Mouse (Mus musculus) brown adipose tissue, adult 24 weeks (tissue): ENCODE measurements around the gene Hmgb1. TPM values are rescaled to one million over a fixed set of nuclear protein-coding genes. Genes with fewer than 3 reads are reported as not detected.
A peak's percentile ranks its signal among the peaks of the same experiment; 100 is the strongest.
"Not testable (repeated sequence)": the region's sequence is repeated elsewhere in the genome, so short reads cannot be mapped to it uniquely, and the experiment has no call there.

Source experiments
- H3K27ac ChIP-seq: fragments of 200-500 bp; replicated peaks from 2 replicates; pipeline ENCODE4 v1.5.1; 2012; ENCODE audit warnings: low read depth, mild to moderate bottlenecking, low read length
- H3K4me1 ChIP-seq: fragments of 200-500 bp; 2 replicates; pipeline ENCODE4 v1.6.1; 2012; ENCODE audit warnings: low read length, mixed read lengths; ENCODE audit not compliant: control insufficient read depth, insufficient read depth, insufficient read length
- H3K4me3 ChIP-seq: fragments of 200-500 bp; 2 replicates; pipeline ENCODE4 v1.5.1; 2012; ENCODE audit warnings: low read depth, mild to moderate bottlenecking, low read length, moderate library complexity; ENCODE audit not compliant: insufficient read depth
- polyA plus RNA-seq: library from polyadenylated mRNA; stranded (reverse); fragments of >200 nt; gene quantifications from 2 replicates; pipeline ENCODE4 v1.2.4, GENCODE M21; 2012; ENCODE audit not compliant: missing spikeins, insufficient read depth, insufficient read length

Hmgb1 gene
- polyA plus RNA-seq, 1 experiment, result 51.1 TPM

GRCm38 (mm10) chr5:149143766-149144375 is 40.4 kb downstream of the Hmgb1 start:
- Histone ChIP-seq H3K27ac (no peak overlapping the region), H3K4me3 (no peak overlapping the region), H3K4me1 (no peaks in the 10 kb centered on the region)

- not testable (repeated sequence) for H3K4me3 ChIP-seq, H3K4me1 ChIP-seq, H3K27ac ChIP-seq
These were observed 43.1 kb downstream of the Hmgb1 start for GRCm38 (mm10) chr5:149141155-149141554.

DNA sequence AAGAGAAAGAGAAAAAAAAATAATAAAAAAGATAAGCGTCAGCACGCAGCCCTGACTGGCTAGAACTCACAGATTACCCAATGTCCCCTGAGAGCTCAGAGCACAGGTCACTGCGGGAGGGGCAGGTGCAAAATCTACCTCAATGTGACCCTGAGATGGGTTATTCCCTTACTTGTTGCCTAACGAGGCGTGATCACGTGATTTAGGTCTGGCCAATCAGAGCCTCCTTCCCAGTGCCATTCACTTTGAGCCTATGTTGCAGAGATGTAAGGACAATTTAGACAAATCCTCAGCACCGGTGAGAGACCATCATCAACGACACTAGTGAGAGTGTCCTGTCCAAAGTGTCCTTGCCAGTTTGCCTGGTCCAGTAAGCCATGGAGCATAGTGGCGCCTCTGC is 44.0 kb downstream of the Hmgb1 start:
- no peaks in the 10 kb centered on the region for H3K4me1 ChIP-seq
- H3K4me3 ChIP-seq, result no peak overlapping the region
- no peak overlapping the region for H3K27ac ChIP-seq

DNA sequence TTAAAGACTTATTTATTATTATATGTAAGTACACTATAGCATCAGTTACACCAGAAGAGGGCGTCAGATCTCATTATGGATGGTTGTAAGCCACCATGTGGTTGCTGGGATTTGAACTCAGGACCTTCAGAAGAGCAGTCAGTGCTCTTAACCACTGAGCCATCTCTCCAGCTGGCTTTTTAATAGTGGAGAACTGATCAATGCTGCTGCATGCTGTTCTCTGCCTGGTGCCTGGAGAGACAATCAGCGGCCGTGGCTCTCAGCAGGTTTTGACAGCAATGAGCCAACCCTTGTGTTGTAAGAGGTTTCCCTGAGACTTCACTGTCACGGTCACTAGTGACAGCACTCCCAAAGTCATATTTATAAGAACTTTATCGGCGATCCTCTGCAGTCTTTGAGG is 46.2 kb downstream of the Hmgb1 start:
- not testable (repeated sequence) for H3K27ac ChIP-seq, H3K4me1 ChIP-seq, H3K4me3 ChIP-seq

DNA sequence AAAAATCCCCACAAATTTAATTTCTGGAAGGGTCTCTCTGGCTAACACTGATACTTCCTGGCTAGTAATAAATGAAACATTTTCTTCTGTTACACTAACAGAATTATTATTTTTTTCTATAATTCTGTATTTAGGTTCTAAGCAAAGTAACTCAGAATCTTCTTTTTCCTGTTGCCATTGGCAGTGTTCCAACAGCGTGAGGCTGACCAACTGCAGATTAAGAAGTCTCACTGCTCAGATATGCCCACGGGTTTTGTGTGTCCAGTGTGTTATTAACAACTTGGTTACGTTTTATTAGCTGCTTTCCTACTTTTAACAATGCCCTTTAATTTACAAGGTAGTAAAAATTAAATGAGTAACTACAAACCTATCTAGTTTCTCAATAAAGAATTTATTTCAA is 46.8 kb downstream of the Hmgb1 start:
- Histone ChIP-seq H3K27ac (no peak overlapping the region), H3K4me3 (no peak overlapping the region)

DNA sequence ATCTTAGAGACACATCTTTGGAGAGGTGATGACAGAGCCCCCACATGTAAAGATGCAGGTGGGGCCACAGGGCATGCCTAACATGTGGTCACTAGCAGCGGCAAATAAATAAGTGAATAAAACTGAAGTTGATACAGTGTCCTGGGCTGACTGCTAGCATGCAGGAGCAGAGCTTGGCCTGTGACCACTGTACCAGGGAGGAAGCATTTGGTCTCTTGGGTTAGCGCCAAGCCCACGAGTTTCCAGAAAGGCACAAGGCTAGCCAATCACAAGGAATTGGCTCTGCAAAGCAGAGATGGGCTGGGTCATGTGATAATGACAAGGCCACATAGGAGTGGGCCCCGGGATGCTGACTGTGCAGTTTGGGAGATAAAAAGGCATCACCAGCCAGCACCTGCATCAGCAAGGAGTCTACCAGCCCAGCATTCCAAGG is 47.3 kb downstream of the Hmgb1 start:
- H3K4me3 ChIP-seq, result no peak overlapping the region
- no peaks in the 10 kb centered on the region for H3K4me1 ChIP-seq
- H3K27ac ChIP-seq, result no peak overlapping the region

More for the DNA sequence above, 46.8 kb downstream of the Hmgb1 start:
- no peaks in the 10 kb centered on the region for H3K4me1 ChIP-seq

- peak overlapping the region; percentile 99 for H3K27ac ChIP-seq
- no peaks in the 10 kb centered on the region for H3K4me1 ChIP-seq
- no peak overlapping the region for H3K4me3 ChIP-seq
These were observed 48.6 kb downstream of the Hmgb1 start for GRCm38 (mm10) chr5:149135455-149136354.

GRCm38 (mm10) chr5:149134751-149135454 is 49.4 kb downstream of the Hmgb1 start:
- H3K4me3 ChIP-seq, result no peak overlapping the region
- H3K27ac ChIP-seq, result no peak overlapping the region

DNA sequence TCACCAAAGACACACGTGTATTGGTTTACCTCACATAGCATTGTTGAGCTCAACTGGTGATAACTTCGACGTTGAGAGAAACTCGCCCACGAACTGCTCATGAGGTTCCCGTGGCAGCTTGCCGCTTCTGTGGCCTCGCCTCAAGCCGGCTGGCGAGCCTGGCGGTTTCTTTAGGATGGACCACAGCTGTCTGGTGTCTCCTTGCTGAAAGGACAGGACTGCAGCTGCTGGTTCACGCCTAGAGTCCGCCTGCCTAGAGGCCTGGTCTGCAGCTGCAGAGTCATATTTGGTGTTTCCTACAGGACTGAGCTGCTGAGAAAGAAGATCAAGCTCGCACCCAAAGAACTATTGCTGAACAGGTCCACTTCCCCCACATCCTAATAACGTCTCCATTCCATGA is 55.8 kb downstream of the Hmgb1 start:
- Histone ChIP-seq H3K4me3 (no peak overlapping the region), H3K4me1 (no peaks in the 10 kb centered on the region), H3K27ac (no peak overlapping the region)

More at GRCm38 (mm10) chr5:149134751-149135454, 49.4 kb downstream of the Hmgb1 start:
- H3K4me1 ChIP-seq, result no peaks in the 10 kb centered on the region

- no peaks in the 10 kb centered on the region for H3K4me1 ChIP-seq
- no peak overlapping the region for H3K4me3 ChIP-seq
- H3K27ac ChIP-seq, result no peak overlapping the region
These were observed 60.5 kb downstream of the Hmgb1 start for GRCm38 (mm10) chr5:149123795-149124194.

GRCm38 (mm10) chr5:149119341-149119881 is 64.9 kb downstream of the Hmgb1 start:
- Histone ChIP-seq H3K4me1 (no peaks in the 10 kb centered on the region), H3K27ac (no peak overlapping the region), H3K4me3 (no peak overlapping the region)

DNA sequence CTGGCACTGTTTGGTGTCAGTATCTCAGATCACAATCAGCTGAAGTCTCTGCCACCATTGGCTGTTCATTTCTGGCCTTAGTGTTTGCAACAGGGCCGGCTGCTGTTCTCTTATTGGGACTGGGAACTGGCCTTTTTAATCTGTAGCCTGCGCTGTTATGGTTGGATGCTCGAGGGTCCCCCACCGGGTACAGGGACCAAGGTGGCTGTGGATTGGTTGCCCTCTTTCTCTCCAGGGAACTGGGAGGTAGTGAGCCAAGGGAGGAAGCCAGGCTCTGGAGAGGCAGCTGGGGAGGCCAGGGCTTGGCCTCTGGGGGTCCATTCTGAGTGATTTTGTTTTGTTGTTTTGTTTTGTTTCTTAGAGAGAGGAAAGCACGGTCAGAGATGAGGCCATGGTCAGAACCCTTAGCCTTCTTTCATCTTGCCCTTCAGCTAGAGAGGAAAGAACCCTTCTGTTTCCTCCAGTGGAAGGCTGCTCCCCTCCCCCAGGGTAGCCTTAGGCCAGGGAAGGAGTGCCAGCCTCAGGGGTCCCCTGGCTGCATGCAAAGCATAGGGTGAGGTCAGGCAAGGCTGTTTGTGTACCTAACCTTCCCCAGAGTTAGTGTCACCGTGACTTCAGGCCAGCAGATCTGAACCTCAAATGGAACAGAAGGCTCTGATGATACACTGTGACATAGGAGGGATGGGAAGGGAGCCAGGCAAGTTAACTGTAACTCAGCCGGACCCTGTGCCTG is 66.3 kb downstream of the Hmgb1 start:
- Histone ChIP-seq H3K27ac (no peak overlapping the region), H3K4me1 (no peaks in the 10 kb centered on the region), H3K4me3 (no peak overlapping the region)

DNA sequence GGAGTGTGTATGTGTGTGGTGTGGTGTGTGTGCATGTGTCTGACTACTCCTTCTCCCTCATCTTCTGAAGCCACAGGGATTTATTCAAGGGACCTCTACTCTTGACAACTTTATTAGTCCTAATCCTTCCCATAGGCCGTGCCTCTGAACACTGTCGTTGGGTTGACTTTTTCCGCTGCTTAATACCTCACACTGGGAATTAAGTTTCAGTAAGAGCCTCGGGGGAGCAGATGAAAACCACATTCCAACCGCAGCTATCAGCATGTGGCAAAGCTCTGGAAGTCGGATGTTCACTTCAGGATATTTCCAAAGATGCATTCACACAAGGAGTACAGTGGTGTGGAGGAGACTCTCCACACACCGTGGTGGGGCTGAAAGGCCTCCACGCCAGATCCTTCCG is 69.7 kb downstream of the Hmgb1 start:
- no peaks in the 10 kb centered on the region for H3K4me1 ChIP-seq
- no peak overlapping the region for H3K4me3 ChIP-seq
- no peak overlapping the region for H3K27ac ChIP-seq

DNA sequence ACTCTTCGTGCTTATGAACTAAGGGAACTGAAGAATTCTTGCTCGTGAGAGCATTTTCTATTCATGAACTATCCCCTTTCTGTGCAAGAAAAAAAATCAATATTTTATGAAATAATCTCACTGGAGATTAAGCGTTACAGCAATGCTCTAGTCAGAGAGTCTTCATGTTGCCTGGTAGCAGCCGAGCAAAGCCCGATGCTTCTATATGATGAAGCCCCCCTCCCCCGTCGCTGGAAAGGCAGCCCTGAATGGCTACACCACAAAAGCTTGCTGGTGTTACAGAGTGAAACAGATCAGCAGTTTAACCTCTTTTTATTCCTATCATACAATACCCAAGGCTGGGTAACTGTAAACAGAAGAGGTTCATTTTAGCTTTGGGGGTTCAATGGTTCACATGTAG is 70.3 kb downstream of the Hmgb1 start:
- Histone ChIP-seq H3K27ac (no peak overlapping the region), H3K4me1 (no peaks in the 10 kb centered on the region), H3K4me3 (no peak overlapping the region)

GRCm38 (mm10) chr5:149113439-149113838 is 70.8 kb downstream of the Hmgb1 start:
- Histone ChIP-seq H3K4me3 (no peak overlapping the region), H3K4me1 (no peaks in the 10 kb centered on the region), H3K27ac (no peak overlapping the region)
